Mouse (Mus musculus): ENCODE data around the gene Helz.

Helz gene

GRCm38 (mm10) chr11:107721057-107721456, 173.3 kb downstream of the Helz start:
- no peak for ATAC-seq (ENCODE audit: low TSS enrichment)

GRCm38 (mm10) chr11:107724603-107725002, 176.9 kb downstream of the Helz start:
- no peak for ATAC-seq (ENCODE audit: low TSS enrichment)

GRCm38 (mm10) chr11:107728073-107728863, 180.5 kb downstream of the Helz start:
- ATAC-seq (ENCODE audit: low TSS enrichment) = no peak

- ATAC-seq (ENCODE audit: low TSS enrichment) = no peak
These were observed 181.4 kb downstream of the Helz start for GRCm38 (mm10) chr11:107729141-107729540.

GRCm38 (mm10) chr11:107730940-107731339, 183.2 kb downstream of the Helz start:
- ATAC-seq (ENCODE audit: low TSS enrichment) = peak; percentile 84

GRCm38 (mm10) chr11:107731498-107731897, 183.8 kb downstream of the Helz start:
- peak; percentile 29; the same call in 1 of the 2 replicates for ATAC-seq (ENCODE audit: low TSS enrichment)

GRCm38 (mm10) chr11:107734133-107734532, 186.4 kb downstream of the Helz start:
- no peak for ATAC-seq (ENCODE audit: low TSS enrichment)

- ATAC-seq (ENCODE audit: low TSS enrichment) = no peak
These were observed 190.2 kb downstream of the Helz start for GRCm38 (mm10) chr11:107737886-107738285.

- ATAC-seq (ENCODE audit: low TSS enrichment) = no peak
These were observed 190.8 kb downstream of the Helz start for GRCm38 (mm10) chr11:107738418-107739099.

GRCm38 (mm10) chr11:107743100-107743499, 195.4 kb downstream of the Helz start:
- no peak for ATAC-seq (ENCODE audit: low TSS enrichment)

Data from frontal cortex, adult (tissue).